Mouse (Mus musculus): ENCODE measurements around the gene Srsf5.

Srsf5 gene

DNA sequence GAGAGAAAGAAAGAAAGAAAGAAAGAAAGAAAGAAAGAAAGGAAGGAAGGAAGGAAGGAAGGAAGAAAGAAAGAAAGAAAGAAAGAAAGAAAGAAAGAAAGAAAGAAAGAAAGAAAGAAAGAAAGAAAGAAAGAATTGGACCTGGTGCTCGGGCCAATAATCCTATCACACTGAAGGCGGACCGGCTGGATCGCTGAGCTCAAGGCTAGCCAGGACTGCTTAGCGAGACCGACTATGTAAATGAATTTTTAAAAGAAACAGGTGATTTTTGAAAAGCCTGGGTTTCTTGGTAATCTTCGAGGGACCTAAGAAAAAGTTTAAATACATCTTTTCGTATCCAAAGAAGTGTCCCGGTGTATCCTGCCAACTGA, 356 bp upstream of the Srsf5 start:
- in situ Hi-C loops (cut with MboI; ENCODE audit: unreplicated experiment in 2 of 2): loop anchor here in 1 of 2 experiments (10.0 kb wide), 1 partner anchor 1770 kb away; the partner anchor contains the start of gene Vti1b

DNA sequence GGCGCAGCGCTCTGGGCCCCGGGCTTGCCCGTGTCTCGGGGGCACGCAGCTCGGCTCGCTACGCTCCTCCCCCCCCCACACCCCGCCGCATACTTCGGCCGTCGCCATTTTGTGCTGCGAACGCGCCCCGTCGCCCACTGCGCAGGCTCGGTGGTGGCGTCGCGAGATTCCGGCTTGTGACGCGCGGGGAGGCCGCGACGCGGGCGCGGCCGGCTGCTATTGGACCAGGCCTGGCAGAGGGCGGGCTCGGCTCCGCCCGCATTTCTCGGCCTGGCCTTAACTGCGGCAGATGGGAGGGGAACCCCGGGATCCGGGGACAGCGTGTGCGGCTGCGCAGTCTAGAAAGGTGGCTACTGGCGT, 672 bp downstream of the Srsf5 start:
- in situ Hi-C loops (cut with MboI; ENCODE audit: unreplicated experiment in 2 of 2): loop anchor here in 1 of 2 experiments (10.0 kb wide), 1 partner anchor 1771 kb away; the partner anchor contains the start of gene Vti1b

DNA sequence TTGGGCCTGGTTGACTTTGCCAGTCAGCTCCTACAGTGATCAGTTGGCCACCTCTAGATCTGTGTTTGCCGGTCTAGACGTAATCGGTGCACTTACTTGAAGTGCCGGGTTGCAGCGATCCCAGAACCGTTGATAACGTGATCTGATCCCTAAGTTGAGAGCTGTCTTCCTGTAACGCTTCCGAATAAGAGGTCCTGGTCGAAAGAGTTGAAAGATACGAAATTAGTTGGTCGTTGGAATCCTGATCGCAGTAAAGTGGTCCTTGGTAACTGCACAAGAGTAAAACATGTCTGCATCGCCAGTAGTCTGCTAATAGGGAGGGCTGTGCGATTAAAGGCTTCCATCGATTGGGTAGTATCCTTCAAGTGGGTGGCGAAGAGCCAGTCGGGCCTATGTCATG, 2.9 kb downstream of the Srsf5 start:
- in situ Hi-C loops (cut with MboI; ENCODE audit: unreplicated experiment in 2 of 2): loop anchor here in 1 of 2 experiments (10.0 kb wide), 1 partner anchor 1773 kb away; the partner anchor contains the start of gene Vti1b

DNA sequence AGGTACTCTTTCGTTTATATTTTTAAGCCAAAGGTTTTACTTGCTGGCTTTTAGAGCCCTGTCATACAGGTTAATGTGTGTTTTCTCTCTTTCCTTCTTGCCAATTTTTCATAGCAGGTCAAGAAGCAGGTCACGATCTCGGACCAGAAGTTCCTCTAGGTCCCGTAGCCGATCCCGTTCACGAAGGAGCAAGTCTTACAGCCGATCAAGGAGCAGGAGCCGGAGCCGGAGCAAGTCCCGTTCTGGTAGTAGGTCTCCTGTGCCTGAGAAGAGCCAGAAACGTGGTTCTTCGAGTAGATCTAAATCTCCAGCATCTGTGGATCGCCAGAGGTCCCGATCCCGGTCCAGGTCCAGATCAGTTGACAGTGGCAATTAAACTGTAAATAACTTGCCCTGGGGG, 4.3 kb downstream of the Srsf5 start:
- in situ Hi-C loops (cut with MboI; ENCODE audit: unreplicated experiment in 2 of 2): loop anchor here in 1 of 2 experiments (10.0 kb wide), 1 partner anchor 1775 kb away; the partner anchor contains the start of gene Vti1b

DNA sequence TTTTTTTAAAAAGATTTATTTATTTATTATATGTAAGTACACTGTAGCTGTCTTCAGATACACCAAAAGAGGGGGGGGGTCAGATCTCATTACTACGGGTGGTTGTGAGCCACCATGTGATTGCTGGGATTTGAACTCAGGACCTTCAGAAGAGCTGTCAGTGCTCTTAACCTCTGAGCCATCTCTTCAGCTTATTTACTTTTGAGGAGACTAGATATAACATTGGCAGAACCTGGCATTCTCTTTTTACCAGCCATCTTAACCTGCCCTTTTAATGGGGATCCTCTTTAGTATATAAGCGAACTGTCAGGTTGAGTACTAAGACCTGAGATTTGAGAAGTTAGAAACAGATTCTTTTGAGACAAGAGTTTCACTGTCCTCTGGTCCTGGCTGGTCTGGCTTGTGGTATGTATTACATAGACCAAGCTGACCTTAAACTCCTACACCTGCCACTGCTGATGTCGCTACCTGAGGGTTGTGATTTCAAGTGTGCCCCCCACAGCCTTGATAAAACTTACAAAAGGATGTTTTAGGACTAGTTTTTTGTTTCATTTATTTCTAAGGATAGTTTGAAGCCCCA, 6.4 kb downstream of the Srsf5 start:
- in situ Hi-C loops (cut with MboI; ENCODE audit: unreplicated experiment in 2 of 2): no loop called here

DNA sequence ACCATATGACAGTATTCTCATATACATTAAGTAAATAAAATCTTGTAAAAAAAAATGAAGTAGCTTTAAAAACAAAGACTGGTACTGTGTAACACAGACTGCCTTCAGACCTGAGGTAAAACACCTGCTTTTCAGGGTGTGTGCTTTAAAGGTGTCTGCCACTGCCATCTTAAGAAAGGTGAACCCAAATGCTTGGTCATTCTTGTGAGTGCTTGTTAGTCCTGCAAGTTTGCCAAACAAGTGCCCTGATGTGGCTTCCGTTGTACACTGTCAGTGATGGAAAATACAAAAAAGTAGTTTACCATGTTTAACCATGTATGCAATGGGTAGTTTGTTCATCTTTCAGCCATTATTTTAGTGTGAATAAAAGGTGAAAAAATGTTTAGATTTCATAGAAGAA, 7.2 kb downstream of the Srsf5 start:
- in situ Hi-C loops (cut with MboI; ENCODE audit: unreplicated experiment in 2 of 2): no loop called here

DNA sequence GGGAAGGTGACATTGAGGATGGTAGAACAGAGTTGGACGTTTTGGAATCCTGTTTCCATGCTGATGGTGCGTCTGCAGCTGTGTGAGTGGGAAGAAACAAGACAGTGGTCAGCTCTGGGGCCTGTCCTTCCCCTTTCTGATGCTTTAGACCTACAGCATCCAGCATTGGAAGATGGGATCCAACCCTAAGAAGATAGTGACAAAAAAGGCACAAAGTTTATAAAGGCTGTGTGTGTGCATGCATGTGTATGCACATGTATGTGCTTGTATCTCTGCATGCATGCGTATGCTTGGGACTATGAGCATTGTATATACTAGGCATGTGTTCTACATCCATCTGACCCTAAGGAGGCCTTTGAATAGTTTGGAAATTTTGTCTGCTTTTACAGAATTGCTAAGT, 10.7 kb downstream of the Srsf5 start:
- in situ Hi-C loops (cut with MboI; ENCODE audit: unreplicated experiment in 2 of 2): no loop called here

DNA sequence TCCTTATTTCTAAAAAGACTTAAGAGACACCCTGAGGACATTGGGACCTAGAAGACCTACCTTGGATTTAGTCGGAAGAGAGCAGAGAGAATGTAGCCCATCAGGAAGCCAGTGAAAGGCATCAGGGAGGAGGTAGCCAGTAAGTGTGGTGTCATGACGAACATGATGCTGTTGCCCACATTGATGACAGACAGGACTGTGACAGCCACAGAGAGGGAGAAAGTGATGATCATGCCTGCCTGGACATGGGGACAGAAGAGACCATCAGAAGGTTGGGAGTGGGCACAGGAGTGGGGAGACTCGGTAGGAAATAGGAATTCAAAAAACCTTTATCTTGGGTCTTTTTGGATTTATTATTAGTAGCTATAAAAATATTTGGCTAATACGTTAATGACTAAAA, 12.7 kb downstream of the Srsf5 start:
- in situ Hi-C loops (cut with MboI; ENCODE audit: unreplicated experiment in 2 of 2): no loop called here

DNA sequence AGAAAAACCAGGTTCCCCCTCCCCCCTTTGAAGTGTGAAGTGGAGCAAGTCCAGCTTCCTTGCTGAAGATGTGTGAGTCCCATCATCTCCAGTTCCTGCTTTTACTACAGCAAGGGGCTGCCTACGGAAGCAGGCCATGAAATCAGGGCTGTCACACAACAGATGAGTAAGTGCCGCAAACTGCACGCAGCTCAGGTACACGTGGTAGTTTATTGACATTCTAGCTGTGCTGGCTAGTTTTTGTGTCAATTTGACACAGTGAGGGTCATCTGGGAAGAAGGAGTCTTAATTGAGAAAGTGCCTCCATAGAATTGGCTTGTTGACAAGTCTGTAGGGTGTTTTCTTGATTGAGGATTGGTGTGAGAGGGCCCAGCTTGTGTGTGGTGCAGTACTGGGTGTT, 17.3 kb downstream of the Srsf5 start:
- in situ Hi-C loops (cut with MboI; ENCODE audit: unreplicated experiment in 2 of 2): no loop called here

DNA sequence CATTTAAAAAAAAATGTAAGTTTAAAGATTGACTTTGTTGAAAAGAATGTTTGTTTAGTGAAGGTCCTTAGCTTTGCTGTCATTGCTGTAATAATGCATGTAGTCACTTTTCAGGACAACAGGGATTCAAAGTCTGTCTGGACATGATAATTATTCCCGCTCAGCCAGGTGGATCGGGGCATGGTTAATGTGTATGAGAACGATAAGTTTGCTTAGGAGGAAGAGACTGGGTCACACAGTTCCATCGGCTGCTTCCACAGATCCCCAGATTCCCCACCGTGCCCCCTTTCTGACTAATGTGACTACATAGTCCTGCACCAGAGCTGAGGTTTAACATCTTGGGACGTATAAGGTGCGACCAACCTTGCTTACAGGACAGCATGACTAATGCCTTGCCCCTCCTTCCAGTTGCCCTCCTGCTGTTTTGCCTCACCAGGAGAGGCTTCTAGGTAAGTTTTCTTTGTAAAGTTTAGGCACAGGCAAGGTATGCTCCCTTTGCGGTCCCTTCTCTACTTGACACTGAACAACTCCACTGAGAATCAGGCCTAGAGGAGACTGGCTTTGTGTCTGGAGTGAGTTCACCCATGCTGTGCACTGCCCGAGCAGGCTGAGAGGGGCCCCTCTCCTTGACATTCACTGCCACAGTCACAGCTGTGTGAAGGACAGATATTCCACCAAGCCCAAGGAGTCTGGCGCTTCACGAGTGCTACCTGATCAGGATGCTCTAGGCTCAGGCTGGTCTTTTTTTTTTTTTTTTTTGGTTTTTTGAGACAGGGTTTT, 20.9 kb downstream of the Srsf5 start:
- in situ Hi-C loops (cut with MboI; ENCODE audit: unreplicated experiment in 2 of 2): no loop called here

DNA sequence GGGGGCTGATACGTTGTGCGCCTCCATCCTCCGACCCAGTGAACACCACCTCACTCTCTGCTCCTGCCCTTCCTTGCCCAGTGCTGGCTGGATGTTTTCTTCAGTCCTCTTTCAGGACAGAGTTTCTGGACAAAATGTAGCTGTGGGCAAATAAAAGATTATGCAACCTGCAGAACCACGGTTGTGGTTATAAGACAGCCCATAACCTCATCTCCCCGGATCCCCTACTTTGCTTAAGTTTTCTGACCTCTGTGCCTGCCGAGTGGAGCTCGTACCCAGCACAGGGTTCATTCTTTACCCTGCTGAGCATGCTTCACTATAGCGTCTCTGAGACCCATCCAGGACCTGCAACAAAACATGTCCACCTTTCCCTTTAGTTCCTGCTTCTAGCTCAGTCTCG, 22.6 kb downstream of the Srsf5 start:
- in situ Hi-C loops (cut with MboI; ENCODE audit: unreplicated experiment in 2 of 2): no loop called here

DNA sequence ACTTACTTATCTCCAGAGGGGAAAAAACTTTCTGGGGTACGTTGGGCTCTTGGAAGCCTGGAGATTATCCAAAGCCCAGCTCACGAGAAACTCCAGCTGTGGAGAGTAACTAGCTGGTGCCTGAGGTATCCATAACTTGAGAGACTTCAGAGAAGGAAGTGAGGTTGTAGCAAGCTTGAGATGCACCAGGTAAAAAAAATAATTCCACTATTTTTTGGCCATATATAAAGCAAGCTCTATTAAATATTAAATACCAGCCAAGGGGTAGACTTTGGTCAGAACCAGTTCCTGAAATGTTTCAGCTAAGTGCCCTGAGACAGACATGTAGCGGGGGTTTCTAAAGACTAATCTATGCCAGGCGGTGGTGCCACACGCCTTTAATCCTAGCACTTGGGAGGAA, 23.3 kb downstream of the Srsf5 start, which contains the start of gene Slc10a1:
TSS of gene Slc10a1 (minus strand) at position 101 of the 400 bp plus-strand sequence.
- in situ Hi-C loops (cut with MboI; ENCODE audit: unreplicated experiment in 2 of 2): no loop called here

DNA sequence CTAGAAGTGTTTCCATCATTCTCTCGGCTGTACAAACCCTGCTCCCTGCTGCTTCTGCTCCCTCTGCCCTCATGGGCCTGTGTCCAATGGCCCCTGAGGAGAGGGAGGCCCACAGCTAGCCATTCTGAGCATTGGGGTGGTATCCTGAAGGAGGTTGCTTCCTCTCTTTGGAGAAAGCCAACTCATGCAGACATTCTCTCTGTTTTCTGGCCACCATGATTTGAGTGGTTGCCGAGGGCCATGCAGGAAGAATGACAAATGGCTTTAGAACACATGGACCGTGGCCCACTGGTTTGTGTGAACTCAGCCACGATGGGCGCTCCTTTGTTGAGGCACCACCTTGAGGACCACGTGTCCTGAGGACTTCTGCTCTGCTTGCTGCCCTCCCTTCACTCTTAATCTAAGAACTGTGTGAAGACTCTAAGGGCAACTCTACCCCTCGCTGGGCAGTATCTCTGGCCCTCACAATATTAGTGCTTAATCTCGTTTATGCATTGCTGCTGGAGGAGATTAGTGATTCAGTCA, 24.9 kb downstream of the Srsf5 start:
- in situ Hi-C loops (cut with MboI; ENCODE audit: unreplicated experiment in 2 of 2): no loop called here

DNA sequence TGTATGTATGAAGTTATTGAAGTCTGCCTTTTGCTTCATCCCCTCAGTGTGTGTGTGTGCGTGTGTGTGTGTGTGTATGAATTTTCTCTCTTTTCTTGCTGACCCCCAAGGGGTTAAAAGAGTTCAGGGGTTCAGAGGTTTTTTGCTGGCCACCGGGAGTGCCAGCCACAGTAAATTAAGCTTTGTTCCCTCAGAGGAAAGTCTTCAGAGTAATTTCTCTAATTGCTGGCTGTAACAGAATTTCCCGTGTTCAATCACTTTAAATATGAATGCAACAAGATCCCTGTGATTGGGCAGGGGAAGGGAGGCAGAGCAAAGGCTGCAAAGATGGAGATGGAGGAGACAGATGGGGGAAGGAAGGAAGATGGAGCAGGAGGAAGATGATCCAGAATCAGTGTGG, 26.5 kb downstream of the Srsf5 start:
- in situ Hi-C loops (cut with MboI; ENCODE audit: unreplicated experiment in 2 of 2): no loop called here

DNA sequence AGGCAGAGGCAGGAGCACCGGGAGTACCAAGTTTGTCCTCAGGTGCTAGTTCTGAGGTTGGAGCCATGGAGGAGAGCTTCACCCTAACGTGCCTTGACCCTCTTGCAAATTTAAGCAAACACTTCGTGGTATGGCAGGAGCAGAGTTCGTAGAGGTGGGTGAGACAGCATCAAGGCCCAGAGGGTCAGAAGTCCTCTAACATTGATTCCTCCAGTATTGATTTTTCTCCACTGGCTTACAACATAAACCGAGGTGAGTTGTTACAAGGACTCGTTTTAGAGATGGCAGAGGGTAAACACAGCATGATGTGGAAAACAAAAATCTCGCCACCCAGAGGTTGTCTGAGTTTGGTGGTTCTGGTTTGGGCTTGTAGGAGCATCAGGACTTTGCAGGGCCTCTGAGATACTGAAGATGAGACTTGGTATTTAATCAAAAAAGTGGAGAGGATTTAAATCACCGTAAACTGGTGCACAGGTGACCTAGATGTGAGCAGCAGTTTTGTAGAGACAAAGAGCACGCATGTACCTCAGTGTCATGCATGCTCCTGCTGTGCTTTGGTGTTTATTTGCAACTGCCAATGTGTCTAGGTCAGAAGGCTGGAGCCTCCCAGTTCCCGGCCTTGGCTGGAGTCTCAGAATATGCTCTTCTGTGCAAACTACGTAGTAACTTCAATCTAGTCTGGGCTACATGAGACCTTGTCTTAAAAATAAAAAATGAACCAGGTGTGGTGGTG, 30.8 kb downstream of the Srsf5 start:
- in situ Hi-C loops (cut with MboI; ENCODE audit: unreplicated experiment in 2 of 2): loop anchor here in 1 of 2 experiments (5.0 to 25.0 kb wide), 2 partner anchors 811 to 1486 kb away; no protein-coding TSS in a partner anchor

DNA sequence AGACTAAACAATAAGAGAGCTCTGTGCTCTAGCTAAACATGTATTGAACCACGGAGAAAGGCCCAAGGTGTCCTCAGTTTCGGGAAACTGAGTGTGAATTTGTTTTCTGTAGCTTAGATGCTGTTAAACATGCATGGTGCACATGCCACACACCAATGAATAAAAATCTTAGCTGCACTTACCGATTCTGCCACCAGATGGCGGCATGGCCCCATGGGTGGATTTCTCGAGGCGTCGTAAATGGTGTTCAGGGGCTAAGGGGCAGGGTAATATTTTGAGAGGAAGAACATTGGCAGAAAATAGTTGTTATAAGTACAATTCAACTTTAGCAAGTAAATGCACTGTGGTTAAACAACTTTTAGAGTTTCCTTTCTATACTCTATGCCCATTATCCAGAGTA, 37.0 kb downstream of the Srsf5 start:
- in situ Hi-C loops (cut with MboI; ENCODE audit: unreplicated experiment in 2 of 2): loop anchor here (5.0 to 25.0 kb wide), 7 partner anchors 200 to 1480 kb away; no protein-coding TSS in a partner anchor

DNA sequence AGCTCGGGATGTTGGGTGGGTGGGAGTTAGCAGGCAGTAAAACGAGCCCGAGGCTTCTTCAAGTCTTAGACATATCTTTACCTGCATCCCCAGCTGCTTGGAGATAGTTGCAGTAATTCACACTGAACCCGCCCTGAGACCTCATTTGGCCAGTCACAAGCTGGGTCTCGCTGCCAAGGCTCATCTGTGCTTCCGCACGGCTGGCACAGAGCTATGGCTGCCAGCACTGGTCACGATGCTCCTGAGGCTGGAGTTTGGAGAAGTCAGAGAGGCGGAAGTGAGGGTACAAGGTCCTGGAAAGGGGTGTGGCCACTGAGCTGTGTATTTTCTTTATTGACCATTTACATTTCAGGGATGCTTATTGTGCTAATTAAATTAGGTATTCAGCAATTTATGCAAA, 38.4 kb downstream of the Srsf5 start:
- in situ Hi-C loops (cut with MboI; ENCODE audit: unreplicated experiment in 2 of 2): loop anchor here (5.0 to 25.0 kb wide), 7 partner anchors 199 to 1479 kb away; no protein-coding TSS in a partner anchor

DNA sequence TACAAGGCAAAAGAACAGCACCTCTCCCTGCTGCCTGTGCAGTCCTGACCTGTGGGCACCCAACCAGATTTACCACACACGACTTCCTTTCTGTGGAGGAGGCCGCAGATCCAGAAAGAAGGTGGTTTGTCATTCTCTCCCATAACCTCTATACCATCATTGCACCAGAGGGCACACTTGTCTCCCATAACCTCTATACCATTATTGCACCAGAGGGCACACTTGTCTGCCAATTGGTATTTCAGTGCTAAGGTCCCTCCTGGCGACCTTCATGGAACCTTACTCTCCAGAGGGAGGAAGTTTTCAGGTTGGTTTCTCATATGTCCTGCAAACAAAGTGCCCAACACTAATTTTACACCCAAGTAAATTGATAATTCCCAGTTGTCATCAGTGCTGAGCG, 41.3 kb downstream of the Srsf5 start:
- in situ Hi-C loops (cut with MboI; ENCODE audit: unreplicated experiment in 2 of 2): loop anchor here (5.0 to 25.0 kb wide), 5 partner anchors 196 to 1476 kb away; no protein-coding TSS in a partner anchor

DNA sequence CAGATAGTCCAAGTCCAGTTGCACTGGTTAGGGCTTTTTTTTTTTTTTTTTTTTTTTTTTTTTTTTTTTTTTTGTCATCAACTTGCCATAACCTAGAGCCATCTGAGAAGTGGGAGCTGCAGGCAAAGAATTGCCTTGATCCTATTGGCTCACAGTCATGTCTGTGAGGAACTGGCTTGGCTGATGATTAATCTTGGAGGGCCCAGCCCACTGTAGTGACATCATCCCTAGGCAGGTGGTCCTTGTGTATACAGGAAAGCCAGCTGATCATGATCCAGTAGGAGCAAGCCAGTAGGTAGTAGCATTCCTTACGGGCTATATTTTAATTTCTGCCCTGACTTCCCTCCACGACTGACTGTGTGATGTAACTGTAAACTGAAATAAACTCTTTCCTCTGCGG, 43.0 kb downstream of the Srsf5 start:
- in situ Hi-C loops (cut with MboI; ENCODE audit: unreplicated experiment in 2 of 2): loop anchor here (5.0 to 25.0 kb wide), 5 partner anchors 194 to 1474 kb away; no protein-coding TSS in a partner anchor

DNA sequence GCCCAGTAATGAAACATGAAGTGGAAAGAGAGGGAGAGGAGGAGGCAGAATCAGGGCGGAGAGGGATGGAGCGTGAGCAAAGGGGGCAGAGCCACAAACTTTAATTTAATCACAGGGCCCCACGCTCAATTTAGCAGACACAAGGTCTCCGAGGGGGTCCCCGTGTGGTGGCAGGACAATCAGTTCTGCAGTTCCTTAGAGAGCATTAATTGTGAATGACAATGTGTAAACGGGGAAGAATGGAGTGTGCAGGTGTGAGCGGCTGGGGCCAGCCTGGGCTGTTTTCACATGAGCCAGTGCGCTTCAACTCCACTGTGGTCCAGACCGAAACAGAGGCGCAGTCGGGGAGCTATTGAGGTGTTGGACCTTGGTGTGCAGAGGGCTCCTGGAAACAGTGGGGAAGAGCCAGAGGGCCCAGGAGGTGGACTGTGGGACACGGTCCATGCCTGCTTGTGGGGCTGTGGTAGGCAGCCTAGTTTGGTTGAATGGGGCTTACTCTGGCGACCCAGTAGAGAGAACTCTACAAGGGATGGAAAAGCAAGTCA, 45.7 kb downstream of the Srsf5 start:
- in situ Hi-C loops (cut with MboI; ENCODE audit: unreplicated experiment in 2 of 2): loop anchor here in 1 of 2 experiments (25.0 kb wide), 1 partner anchor 1471 kb away; no protein-coding TSS in a partner anchor

All from v-Abl transformed pro-B cells (cell line).